Mouse (Mus musculus): ENCODE data around the gene Npcd. TPM values are rescaled to one million over a fixed set of nuclear protein-coding genes. Genes with fewer than 3 reads are reported as not detected.

Npcd gene
- polyA plus RNA-seq (2014; fragmentation: Nextera tagmentation; extraction: Ambion mirVana): 0.80 TPM in 1 of 2 replicates, not detected in the other

DNA sequence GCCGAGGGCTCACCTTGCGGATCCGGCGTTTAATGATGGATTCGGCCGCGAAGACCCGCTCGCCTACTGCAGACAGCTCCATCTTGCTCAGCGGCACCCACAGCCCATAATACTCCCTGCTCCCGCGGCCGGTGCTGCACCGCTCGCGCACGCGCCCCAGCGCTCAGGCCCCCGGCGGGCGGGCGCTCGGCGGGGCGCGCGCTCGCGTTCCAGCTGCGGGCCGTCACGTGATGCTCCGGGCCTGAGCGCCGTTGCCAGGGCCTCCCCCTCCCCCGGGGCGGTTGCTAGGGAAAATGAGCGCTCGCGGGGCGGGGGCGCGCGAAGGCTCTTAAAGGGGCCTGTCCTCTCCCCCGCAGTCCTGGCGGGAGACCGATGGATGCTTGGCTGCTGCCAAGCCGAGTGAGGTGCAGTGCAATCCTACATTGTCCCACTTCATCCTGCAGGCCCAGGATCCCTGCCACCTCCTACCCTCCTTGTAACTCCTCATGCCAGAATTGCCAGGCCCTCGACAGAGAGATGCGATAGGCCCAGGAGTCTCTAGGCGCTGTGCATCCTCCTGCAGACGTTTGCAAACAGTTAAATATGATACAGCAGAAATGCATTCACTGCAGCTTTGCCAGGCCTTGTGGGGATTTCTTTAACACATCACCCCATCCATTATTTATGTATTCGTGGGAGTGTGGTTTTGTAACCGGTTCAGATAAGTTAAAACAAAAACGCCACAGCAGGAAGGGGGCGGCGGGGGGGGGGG lies at the start of gene Npcd, which contains the start of gene Cbx6:
TSS of gene Npcd (minus strand) at position 108 of the 751 bp plus-strand sequence.
TSS of gene Cbx6 (minus strand) at position 559 of the 751 bp plus-strand sequence.
- H3K9ac ChIP-seq (ENCODE audit: low read depth, low read length): peak within 1 kb of the TSS; percentile 90
- H3K4me1 ChIP-seq (ENCODE audit: control insufficient read depth, insufficient read depth, low read length): peaks cover 22% of the 10 kb centered on the region
- ATAC-seq (ENCODE audit: low read depth) (peak; percentile 90), DNase-seq (ENCODE audit: low spot score) (peak; percentile 98)
- peaks cover 12% of the 10 kb centered on the region for H3K36me3 ChIP-seq (ENCODE audit: control insufficient read depth, insufficient read depth, low read length)
- peak within 1 kb of the TSS; percentile 96 for H3K27ac ChIP-seq (replicated peaks; ENCODE audit: low read depth, low read length)
- under 1% methylated on average over 32 of the region's 58 CpGs for WGBS
- H3K27me3 ChIP-seq (replicated peaks; ENCODE audit: control insufficient read depth, insufficient read depth, low read length): no peaks in the 10 kb centered on the region
- H3K4me2 ChIP-seq (ENCODE audit: low read depth, low read length): peak within 1 kb of the TSS; percentile 85
- H3K4me3 ChIP-seq (ENCODE audit: low read depth, low read length): peak within 1 kb of the TSS; percentile 89
- H3K9me3 ChIP-seq (ENCODE audit: control insufficient read depth, low read length): no peaks in the 10 kb centered on the region

- no peaks in the 10 kb centered on the region for H3K9me3 ChIP-seq (ENCODE audit: control insufficient read depth, low read length)
- H3K9ac ChIP-seq (ENCODE audit: low read depth, low read length): peak overlapping the region; percentile 66
- no peaks in the 10 kb centered on the region for H3K27me3 ChIP-seq (replicated peaks; ENCODE audit: control insufficient read depth, insufficient read depth, low read length)
- peak overlapping the region; percentile 51 for H3K4me3 ChIP-seq (ENCODE audit: low read depth, low read length)
- DNase-seq (ENCODE audit: low spot score) (peak; percentile 94), ATAC-seq (ENCODE audit: low read depth) (peak; percentile 91)
- WGBS: under 1% methylated on average over 26 of the region's 30 CpGs
- H3K4me1 ChIP-seq (ENCODE audit: control insufficient read depth, insufficient read depth, low read length): peaks cover 13% of the 10 kb centered on the region
- H3K27ac ChIP-seq (replicated peaks; ENCODE audit: low read depth, low read length): peak overlapping the region; percentile 83
- peak overlapping the region; percentile 67 for H3K4me2 ChIP-seq (ENCODE audit: low read depth, low read length)
- H3K36me3 ChIP-seq (ENCODE audit: control insufficient read depth, insufficient read depth, low read length): no peaks in the 10 kb centered on the region
These were observed 49.4 kb upstream of the Npcd start for GRCm38 (mm10) chr15:79883352-79883822.

DNA sequence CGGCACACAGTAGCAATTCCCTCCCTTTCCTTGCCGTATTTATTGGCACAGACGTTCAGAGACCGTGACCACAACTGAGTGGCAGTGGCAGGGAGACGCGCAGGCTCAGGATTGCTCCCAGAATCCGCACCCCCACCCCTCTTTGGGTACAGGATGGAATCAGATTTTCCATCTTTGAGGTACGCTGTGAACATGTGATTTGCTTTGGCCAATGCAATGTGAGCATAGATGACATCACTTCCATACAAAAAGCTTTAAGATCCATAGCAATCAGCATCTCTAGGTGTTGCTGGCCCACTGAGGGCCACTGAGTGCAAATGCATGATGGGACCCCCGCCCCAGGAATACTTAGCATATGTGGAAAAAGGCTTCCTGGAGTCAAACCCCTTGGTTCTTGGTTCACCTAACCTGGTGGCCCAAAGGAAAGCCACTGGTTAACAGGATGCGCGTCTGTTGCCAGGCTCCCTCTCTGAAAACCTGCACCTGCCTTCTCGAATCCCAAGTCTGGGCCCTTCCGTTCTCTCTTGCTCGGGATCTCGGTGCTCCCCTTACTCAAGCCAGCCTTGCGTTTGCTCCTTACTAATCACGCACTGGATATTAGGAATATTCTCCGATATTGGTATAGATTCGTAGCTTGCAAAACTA lies 48.7 kb upstream of the Npcd start:
- peak overlapping the region; percentile 67 for H3K4me2 ChIP-seq (ENCODE audit: low read depth, low read length)
- peak overlapping the region; percentile 19; the same call in 1 of the 2 replicates for H3K27ac ChIP-seq (replicated peaks; ENCODE audit: low read depth, low read length)
- WGBS: 22% methylated on average over 19 of the region's 19 CpGs
- H3K4me1 ChIP-seq (ENCODE audit: control insufficient read depth, insufficient read depth, low read length): peaks cover 13% of the 10 kb centered on the region
- H3K9me3 ChIP-seq (ENCODE audit: control insufficient read depth, low read length): no peaks in the 10 kb centered on the region
- no peaks in the 10 kb centered on the region for H3K36me3 ChIP-seq (ENCODE audit: control insufficient read depth, insufficient read depth, low read length)
- ATAC-seq (ENCODE audit: low read depth) (peak; percentile 3; the same call in 1 of the 2 replicates), DNase-seq (ENCODE audit: low spot score) (peak; percentile 42)
- peak overlapping the region; percentile 51 for H3K9ac ChIP-seq (ENCODE audit: low read depth, low read length)
- no peaks in the 10 kb centered on the region for H3K27me3 ChIP-seq (replicated peaks; ENCODE audit: control insufficient read depth, insufficient read depth, low read length)
- peak overlapping the region; percentile 51 for H3K4me3 ChIP-seq (ENCODE audit: low read depth, low read length)

DNA sequence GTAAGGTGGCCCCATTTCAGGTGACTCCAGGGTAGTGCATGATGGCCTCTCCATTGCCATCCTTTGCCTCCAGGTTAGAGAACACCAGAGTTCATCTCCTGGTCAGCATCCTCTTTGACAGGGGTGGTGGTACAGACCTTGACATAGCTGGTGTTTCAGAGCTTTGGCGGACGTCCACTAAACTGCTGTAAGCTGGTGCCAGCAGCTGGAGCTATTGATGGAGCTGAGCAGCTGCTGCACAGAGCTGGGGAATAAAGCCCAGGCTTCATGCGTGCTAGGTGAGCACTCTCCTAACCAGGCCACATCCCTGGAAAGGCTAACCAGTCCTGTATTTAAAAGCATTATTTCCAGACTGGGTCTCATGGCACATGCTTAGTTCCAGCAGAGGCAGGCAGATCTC lies 46.4 kb upstream of the Npcd start:
- Histone ChIP-seq H3K27ac (replicated peaks; ENCODE audit: low read depth, low read length) (no peak overlapping the region), H3K4me2 (ENCODE audit: low read depth, low read length) (no peak overlapping the region), H3K36me3 (ENCODE audit: control insufficient read depth, insufficient read depth, low read length) (no peaks in the 10 kb centered on the region), H3K9ac (ENCODE audit: low read depth, low read length) (no peak overlapping the region), H3K4me3 (ENCODE audit: low read depth, low read length) (no peak overlapping the region), H3K4me1 (ENCODE audit: control insufficient read depth, insufficient read depth, low read length) (peaks cover 13% of the 10 kb centered on the region), H3K9me3 (ENCODE audit: control insufficient read depth, low read length) (no peaks in the 10 kb centered on the region), H3K27me3 (replicated peaks; ENCODE audit: control insufficient read depth, insufficient read depth, low read length) (no peaks in the 10 kb centered on the region)
- 68% methylated on average over 3 of the region's 3 CpGs for WGBS
- ATAC-seq (ENCODE audit: low read depth) (no peak), DNase-seq (ENCODE audit: low spot score) (no peak)

GRCm38 (mm10) chr15:79879319-79879718 lies 45.3 kb upstream of the Npcd start:
- H3K27me3 ChIP-seq (replicated peaks; ENCODE audit: control insufficient read depth, insufficient read depth, low read length): no peaks in the 10 kb centered on the region
- peak overlapping the region; percentile 35; the same call in 1 of the 2 replicates for H3K4me2 ChIP-seq (ENCODE audit: low read depth, low read length)
- H3K36me3 ChIP-seq (ENCODE audit: control insufficient read depth, insufficient read depth, low read length): no peaks in the 10 kb centered on the region
- ATAC-seq (ENCODE audit: low read depth) (peak; percentile 68), DNase-seq (ENCODE audit: low spot score) (peak; percentile 95)
- peak overlapping the region; percentile 90 for H3K27ac ChIP-seq (replicated peaks; ENCODE audit: low read depth, low read length)
- H3K4me3 ChIP-seq (ENCODE audit: low read depth, low read length): no peak overlapping the region
- H3K9ac ChIP-seq (ENCODE audit: low read depth, low read length): peak overlapping the region; percentile 37; the same call in 1 of the 2 replicates
- 28% methylated on average over 13 of the region's 13 CpGs for WGBS
- peaks cover 13% of the 10 kb centered on the region for H3K4me1 ChIP-seq (ENCODE audit: control insufficient read depth, insufficient read depth, low read length)
- no peaks in the 10 kb centered on the region for H3K9me3 ChIP-seq (ENCODE audit: control insufficient read depth, low read length)

DNA sequence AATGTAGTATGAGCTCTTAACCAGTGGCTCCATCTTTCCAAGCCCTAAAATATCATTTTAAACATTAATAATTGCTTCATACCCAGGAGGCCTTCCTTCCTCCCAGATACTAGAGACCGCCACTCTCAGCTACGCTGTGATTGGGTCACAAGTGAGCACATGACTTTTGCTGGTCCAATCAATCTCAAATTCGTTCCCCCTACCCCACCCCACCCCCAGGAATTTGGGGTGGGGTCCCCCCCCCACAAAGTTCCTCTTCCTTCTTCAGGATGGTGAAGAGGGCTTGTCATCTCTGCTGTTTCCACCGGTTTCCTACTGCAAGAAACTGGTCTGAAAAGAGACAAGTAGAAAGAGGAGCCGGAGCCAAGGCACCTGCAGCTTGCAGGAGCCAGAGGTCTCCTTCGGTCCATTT lies 44.7 kb upstream of the Npcd start:
- peak; percentile 3; the same call in 1 of the 2 replicates for ATAC-seq (ENCODE audit: low read depth)

GRCm38 (mm10) chr15:79875261-79875995 lies 41.4 kb upstream of the Npcd start:
- peaks cover 9% of the 10 kb centered on the region for H3K4me1 ChIP-seq (ENCODE audit: control insufficient read depth, insufficient read depth, low read length)
- no peaks in the 10 kb centered on the region for H3K27me3 ChIP-seq (replicated peaks; ENCODE audit: control insufficient read depth, insufficient read depth, low read length)
- WGBS: 87% methylated on average over 18 of the region's 18 CpGs
- H3K9ac ChIP-seq (ENCODE audit: low read depth, low read length): no peak overlapping the region
- H3K4me2 ChIP-seq (ENCODE audit: low read depth, low read length): no peak overlapping the region
- no peaks in the 10 kb centered on the region for H3K9me3 ChIP-seq (ENCODE audit: control insufficient read depth, low read length)
- H3K4me3 ChIP-seq (ENCODE audit: low read depth, low read length): no peak overlapping the region
- no peak for ATAC-seq (ENCODE audit: low read depth)
- no peak overlapping the region for H3K27ac ChIP-seq (replicated peaks; ENCODE audit: low read depth, low read length)
- no peak for DNase-seq (ENCODE audit: low spot score)
- no peaks in the 10 kb centered on the region for H3K36me3 ChIP-seq (ENCODE audit: control insufficient read depth, insufficient read depth, low read length)

More for the DNA sequence above, 44.7 kb upstream of the Npcd start:
- peak overlapping the region; percentile 35; the same call in 1 of the 2 replicates for H3K4me2 ChIP-seq (ENCODE audit: low read depth, low read length)
- H3K27ac ChIP-seq (replicated peaks; ENCODE audit: low read depth, low read length): peak overlapping the region; percentile 90
- 58% methylated on average over 6 of the region's 6 CpGs for WGBS
- peak overlapping the region; percentile 37; the same call in 1 of the 2 replicates for H3K9ac ChIP-seq (ENCODE audit: low read depth, low read length)
- no peak overlapping the region for H3K4me3 ChIP-seq (ENCODE audit: low read depth, low read length)
- H3K27me3 ChIP-seq (replicated peaks; ENCODE audit: control insufficient read depth, insufficient read depth, low read length): no peaks in the 10 kb centered on the region
- no peaks in the 10 kb centered on the region for H3K9me3 ChIP-seq (ENCODE audit: control insufficient read depth, low read length)
- peak; percentile 75 for DNase-seq (ENCODE audit: low spot score)
- no peaks in the 10 kb centered on the region for H3K36me3 ChIP-seq (ENCODE audit: control insufficient read depth, insufficient read depth, low read length)
- peaks cover 13% of the 10 kb centered on the region for H3K4me1 ChIP-seq (ENCODE audit: control insufficient read depth, insufficient read depth, low read length)

- DNase-seq (ENCODE audit: low spot score) (no peak), ATAC-seq (ENCODE audit: low read depth) (no peak)
- WGBS: 62% methylated on average over 2 of the region's 2 CpGs
- Histone ChIP-seq H3K27me3 (replicated peaks; ENCODE audit: control insufficient read depth, insufficient read depth, low read length) (no peaks in the 10 kb centered on the region), H3K9me3 (ENCODE audit: control insufficient read depth, low read length) (0 out of 2 replicates have a peak, but pooled peaks cover 3% of the 10 kb centered on the region), H3K9ac (ENCODE audit: low read depth, low read length) (no peak overlapping the region), H3K36me3 (ENCODE audit: control insufficient read depth, insufficient read depth, low read length) (no peaks in the 10 kb centered on the region), H3K27ac (replicated peaks; ENCODE audit: low read depth, low read length) (no peak overlapping the region), H3K4me1 (ENCODE audit: control insufficient read depth, insufficient read depth, low read length) (peaks cover 3% of the 10 kb centered on the region), H3K4me3 (ENCODE audit: low read depth, low read length) (no peak overlapping the region), H3K4me2 (ENCODE audit: low read depth, low read length) (no peak overlapping the region)
These were observed 40.0 kb upstream of the Npcd start for GRCm38 (mm10) chr15:79873995-79874394.

Data from embryonic facial prominence, embryonic 14.5 days (tissue).